Mouse (Mus musculus) adrenal gland, postnatal 25 days (tissue): Measurements from ENCODE around the gene Tmbim1. TPM values are rescaled to one million over a fixed set of nuclear protein-coding genes. Genes with fewer than 3 reads are reported as not detected.

ENCODE experiments used
- DNase-seq: peaks from one replicate; pipeline ENCODE4 v3.0.0; 2021; ENCODE audit warnings: mixed read lengths
- total RNA-seq: library from RNA; stranded (reverse); gene quantifications from 2 replicates; pipeline ENCODE4 v1.2.3, GENCODE M21; 2021

Tmbim1 gene
- total RNA-seq, 1 experiment from 2014 or later: 84.7 TPM

DNA sequence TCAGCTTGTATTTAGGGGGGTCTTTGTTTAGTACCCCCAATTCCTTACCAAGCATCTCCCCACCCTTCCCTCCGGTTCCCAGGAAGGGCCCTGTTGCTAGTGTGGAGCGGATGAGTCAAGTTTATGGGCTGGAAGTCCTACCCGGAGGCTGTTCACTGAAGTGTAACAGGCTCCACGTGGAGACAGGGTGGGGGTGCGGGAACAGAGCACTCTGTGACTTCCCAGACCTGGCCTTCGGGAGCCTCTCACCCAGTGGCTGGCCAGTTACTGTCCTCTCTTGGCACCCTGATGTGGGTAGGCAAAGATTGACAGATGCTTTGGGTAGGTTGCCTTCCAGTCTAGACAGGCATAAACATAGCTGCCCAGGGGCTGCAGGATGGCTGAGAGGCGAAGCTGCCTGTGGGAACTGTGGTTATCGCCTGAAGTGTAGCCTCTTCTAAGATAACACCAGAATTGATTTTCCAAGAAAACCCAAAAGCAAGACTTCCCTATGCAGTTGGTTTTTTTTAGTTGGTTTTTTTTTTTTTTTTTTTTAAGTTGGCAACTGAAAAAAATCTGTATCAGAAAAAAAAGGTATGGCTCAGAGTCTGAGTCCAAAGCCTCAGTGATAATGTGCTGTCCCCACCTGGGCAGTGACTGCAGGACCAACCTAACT is 27.4 kb downstream of the Tmbim1 start:
- DNase-seq: no peak

DNA sequence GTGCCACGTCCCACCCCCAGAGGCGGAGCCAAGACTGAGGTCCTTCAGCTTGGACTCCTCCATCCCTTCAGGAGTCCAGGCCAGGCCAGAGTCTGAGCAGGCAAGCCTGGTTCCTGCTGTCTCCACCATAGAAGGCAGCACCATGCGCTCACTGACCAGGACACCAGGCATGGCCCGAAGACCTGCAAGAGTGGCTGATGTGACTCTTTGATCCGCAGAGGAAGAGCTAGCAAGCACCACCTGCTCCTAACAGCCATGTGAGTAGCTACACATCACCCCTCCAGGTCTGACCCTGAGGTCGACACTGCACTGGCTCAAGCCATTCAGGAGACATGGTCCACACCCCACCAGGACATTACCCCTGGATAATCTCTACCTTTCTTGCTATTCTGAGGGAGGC is 28.4 kb downstream of the Tmbim1 start:
- no peak for DNase-seq

DNA sequence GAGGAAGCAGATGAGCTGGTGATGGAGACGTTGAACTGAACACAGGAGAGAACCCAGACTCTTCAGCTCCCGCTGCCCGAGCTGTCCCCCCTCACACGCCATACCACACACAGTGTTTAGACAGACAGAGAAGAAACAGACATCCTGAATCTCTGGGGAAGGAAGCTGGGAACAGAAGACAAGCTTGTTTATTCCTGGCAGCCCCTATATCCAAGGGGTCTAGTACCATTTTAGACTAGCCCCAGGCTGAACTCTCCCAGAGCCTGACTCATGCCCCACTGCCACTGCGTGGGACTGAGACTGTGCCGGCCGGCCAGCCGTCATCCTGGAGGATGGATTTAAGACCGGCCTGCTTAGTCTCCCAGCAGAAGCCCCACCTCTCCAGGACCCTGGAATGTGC is 30.4 kb downstream of the Tmbim1 start:
- no peak for DNase-seq

DNA sequence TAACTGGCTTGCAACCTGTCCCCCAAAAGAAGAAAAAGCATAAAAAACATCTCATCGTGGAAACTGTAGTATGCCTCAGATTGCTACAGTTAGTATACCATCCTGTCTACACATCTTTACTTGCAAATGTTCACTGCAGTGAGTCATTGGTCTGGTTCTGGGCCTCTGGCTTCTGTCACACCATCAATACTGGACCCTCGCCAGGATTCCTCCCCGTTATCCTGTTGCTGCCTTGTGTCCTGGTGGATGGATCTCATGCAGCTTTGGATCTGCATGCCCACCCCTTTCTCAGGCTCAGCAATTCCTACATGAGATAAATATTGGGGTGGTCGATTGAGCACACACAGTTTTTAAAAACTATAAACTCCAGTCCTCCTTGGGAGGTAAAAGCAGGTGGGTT is 33.8 kb downstream of the Tmbim1 start:
- DNase-seq: no peak

DNA sequence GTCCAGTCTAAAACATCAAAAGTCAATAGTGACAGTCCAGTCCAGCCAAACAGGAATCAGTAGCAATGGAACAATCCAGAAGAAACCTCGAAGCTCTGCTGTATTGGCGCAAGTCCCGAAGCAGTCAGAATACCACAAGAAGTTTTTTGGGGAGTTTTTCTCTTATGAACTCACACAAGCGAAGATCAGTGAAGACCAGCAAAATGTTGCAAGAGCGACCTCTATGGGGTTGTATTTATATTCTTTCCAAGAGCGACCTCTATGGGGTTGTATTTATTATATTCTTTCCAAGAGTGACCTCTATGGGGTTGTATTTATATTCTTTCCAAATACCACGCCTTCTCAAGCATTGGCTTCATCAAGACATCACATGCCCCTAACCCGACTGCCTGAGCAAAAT is 36.7 kb downstream of the Tmbim1 start:
- no peak for DNase-seq

DNA sequence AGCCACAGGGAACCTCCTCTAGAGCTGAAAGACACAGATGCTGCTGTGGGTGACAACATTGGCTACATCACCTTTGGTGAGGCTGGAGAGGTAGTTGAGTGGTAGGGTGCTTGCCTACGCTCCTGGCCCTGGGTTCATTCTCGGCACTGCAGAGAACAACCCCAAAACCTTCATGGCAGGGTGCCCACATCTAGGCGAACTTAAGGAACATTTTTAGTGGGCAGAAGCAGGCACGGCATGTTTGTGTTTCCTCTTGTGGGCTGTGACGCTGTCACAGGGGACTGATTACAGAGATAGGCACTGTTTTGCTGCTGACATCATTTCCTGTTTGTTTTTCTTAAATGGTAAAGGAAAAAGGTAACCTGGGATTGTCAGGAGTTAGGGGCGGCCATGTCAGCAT is 42.9 kb downstream of the Tmbim1 start:
- no peak for DNase-seq

DNA sequence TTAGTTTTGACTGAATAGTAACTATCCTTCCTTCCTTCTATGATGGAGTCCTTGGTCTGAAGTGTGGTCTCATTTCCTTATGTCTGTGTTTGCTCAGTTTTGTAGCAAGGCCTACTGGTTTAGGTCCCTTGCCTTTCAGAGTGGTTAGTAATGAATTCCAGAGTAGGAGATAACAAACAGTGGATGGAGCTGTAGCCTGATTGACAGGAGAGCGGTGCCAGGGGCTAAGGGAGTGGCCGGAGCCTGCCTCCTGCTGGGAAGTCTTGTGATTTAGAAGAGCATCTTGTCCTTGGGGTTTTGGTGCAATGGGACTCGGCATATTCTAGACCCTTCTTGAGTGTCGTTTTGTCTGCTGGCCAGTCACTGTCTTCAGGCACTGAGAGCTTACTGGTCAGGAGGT is 48.6 kb downstream of the Tmbim1 start:
- DNase-seq: no peak

DNA sequence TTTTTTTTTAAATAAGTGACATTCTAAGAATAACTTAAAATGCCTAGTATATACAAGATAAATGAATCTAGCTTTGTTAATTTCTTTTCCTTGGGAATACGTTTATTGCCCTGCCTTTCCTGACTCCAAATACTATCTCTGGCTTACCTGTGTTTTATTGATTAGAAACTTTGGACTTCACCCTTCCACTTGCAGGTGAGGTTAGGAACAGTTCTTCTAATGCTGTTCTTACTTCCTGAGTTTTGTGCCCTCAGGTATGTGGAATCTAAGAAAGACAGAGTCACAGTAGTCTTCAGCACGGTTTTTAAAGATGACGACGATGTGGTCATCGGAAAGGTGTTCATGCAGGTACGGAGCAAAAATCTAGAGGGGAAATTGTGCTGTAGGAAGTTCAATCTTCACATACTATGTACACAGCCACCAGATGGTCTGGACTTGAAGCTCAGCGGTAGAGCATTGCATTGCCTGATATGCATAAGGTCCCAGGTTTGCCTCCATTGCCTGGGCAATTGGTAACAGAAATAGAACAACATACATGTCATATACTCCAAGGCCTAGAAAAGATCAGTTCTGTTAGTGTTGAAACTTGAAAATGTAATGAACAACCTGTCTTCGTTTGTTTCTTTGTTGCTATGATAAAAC is 49.6 kb downstream of the Tmbim1 start:
- DNase-seq: no peak

DNA sequence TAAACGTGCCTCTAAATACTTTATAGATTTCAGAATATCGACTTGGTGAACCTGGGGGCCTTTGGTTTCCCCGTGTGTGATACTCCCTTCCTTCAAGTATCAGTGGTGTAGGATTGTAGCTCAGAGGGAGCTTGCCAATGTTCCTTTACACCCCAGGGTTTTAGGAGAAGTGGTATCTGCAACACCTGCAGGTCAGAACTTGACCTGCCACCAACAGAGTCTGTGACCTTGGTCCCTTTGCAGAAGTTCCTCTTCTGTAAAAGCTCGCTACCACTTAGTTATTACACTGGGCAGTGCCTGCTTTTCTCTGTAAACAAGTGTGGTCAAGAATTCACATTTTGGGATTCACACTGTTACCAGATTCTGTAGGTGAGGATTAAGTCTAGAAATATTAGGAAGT is 55.3 kb downstream of the Tmbim1 start:
- DNase-seq: no peak

DNA sequence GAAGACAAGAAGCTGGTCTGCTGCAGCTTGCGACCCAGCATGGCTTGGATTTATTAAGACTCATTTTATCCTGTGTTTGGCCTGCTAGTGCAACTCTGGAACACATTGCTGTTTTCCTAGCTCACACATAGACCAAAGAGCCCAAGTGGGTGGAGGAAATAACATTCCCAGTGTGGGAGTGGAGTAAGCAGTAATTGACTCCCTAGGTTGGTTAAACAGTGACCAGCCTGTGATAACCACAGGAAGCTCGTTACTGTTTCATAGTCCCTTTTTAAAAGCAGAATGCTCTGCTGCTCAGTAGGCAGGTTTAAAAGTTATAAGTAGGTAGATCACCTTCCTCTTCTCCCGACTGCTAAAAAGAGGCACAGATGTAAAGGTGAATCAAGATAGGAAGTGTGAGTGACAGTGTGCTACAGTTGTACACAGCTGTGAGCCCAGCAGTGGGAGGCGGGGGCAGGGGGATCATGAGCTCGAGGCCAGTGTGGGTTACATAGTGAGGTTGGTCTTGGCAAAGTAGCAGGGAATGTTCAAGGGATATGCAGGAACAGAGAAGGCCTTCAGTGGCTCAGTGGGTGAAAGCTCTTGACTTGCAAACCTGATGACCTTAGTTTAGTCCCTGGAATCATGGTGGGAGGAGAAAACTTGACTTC is 56.0 kb downstream of the Tmbim1 start:
- DNase-seq: no peak

DNA sequence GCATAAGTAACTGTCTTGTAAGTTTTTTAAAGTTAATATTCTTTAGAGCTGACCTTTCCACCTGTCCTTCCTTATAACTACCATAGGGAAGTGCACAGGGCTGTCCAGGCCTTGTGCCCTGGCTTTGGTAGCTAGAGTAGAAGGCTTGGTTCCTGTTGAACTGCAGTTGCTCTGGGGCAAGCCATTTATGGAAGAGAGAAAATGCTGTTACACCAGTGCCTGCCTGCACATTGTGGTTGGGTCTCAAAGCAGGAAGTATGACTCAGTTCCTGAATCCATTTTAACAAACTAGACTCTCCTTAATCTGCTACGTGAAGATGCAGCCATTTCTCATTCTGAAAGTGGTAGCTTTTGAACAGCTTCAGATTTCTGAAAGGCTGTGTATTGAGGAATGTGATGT is 56.6 kb downstream of the Tmbim1 start:
- no peak for DNase-seq

DNA sequence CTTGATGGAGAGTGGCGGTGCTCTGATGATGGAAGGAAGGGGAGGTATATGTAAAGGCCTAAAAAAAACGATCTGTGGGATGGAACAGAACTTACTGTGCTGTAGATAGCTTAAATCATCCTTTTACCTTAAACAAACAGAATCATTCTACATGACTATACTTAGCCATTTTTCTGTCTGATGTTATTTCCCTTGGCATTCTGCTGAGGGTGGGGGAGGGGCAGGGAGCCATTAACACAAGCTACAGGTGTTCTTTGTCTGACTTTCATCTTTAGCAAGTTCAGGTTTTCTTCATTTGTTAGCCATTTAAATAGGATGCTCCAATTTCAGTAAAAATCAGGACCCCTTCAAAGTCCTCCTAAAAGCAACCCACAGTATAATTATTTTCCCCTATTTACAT is 59.9 kb downstream of the Tmbim1 start:
- no peak for DNase-seq

DNA sequence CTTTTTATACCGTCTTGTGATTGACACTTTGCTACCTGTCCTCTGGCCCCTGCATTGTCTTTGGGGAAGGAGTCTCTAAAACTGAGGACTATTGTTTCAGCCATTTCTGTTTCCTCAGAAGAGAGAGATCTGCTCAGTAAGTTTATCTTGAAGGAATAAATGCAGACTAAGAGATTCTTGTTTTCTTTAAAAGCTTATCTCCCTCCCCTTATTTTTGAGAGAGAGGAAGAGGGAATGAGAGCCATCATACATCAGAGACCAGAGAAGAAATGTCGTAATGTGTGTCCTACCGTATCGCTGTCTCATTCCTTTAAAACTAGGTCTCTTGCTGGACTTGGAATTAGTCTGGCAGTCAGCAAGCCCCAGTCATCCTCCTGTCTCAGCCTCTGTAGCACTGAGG is 64.6 kb downstream of the Tmbim1 start:
- DNase-seq: no peak

DNA sequence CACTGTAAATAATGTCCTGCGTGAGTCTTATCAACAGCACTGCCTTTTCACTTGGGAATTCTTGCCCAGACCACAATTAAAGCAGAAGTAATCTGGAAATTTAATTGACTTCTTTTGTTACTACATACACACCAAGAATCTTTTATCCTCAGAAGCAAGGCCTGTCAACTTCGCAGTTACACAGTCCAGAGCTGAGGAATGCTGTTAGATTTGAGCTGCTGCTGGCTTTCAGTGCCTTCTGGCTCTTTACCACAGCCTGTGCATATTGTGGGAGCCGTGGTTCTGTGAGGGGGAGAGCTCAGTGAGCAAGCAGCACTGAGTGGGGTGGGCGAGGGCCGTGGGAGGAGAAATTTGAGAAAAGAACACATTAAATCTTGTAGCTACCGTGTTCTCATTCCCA is 65.1 kb downstream of the Tmbim1 start:
- no peak for DNase-seq

DNA sequence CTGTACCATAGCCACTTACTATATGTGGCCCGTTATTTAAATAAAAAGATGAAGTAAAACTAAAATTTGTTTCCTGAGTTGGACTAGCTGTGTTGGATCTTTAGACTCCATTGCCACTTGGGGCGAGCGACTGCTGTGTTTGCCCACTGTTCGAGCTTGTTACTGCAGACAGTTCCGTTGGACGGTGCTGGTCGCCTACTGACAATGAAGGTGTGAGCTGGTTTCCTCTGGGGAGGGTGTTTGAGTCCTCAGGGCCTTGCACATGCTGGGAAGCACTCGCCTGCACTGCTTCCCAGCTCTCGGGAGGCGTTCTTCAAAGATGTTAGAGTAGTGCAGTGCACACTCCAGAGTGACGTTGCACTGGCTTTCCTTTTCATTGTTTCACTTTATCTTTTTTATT is 65.8 kb downstream of the Tmbim1 start:
- no peak for DNase-seq

DNA sequence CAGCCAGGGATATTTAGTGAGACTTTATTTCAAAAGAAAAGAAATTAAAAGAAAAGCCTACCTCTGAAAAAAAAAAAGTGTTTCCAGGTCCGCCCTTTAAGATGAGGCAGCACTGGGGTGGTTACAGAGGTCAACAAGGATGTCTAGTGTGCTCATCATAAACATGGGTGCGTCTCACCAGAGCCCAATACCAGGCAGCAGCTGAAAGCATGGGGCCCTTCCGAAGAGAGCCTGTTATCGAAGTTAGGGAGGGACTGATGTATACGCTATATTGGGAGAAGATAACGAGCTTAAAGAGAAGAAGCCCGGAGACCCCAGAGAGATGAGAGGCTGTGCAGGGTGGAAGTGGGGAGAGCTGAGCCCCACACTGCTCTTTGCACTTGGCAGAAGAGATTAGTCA is 66.3 kb downstream of the Tmbim1 start:
- no peak for DNase-seq

Other genes with a start within 250 kb of the Tmbim1 start
- gene Tns1, start 181.2 kb downstream of the Tmbim1 start, total RNA-seq: 270 and 436 TPM in 2 replicates
- 2.2 and 2.3 TPM in 2 replicates for gene Rufy4, start 180.1 kb downstream of the Tmbim1 start, total RNA-seq
- not detected in 2 replicates for gene Cxcr2, start 151.6 kb downstream of the Tmbim1 start, total RNA-seq
- not detected in 2 replicates for gene Cxcr1, start 111.0 kb downstream of the Tmbim1 start, total RNA-seq
- 170 and 172 TPM in 2 replicates for gene Arpc2, start 69.5 kb downstream of the Tmbim1 start, total RNA-seq
- gene Gpbar1, start 27.1 kb downstream of the Tmbim1 start, total RNA-seq: not detected in 2 replicates
- 157 and 183 TPM in 2 replicates for gene Aamp, start 20.9 kb downstream of the Tmbim1 start, total RNA-seq
- 65.2 and 75.9 TPM in 2 replicates for gene Pnkd, start 20.7 kb downstream of the Tmbim1 start, total RNA-seq
- 0.67 TPM in 2 replicates for gene Catip, start 56.5 kb upstream of the Tmbim1 start, total RNA-seq
- gene Slc11a1, start 69.6 kb upstream of the Tmbim1 start, total RNA-seq: 5.8 and 11.4 TPM in 2 replicates
- 168 and 179 TPM in 2 replicates for gene Ctdsp1, start 85.9 kb upstream of the Tmbim1 start, total RNA-seq
- gene Vil1, start 103.8 kb upstream of the Tmbim1 start, total RNA-seq: 1.6 TPM in 2 replicates
- 26.3 and 27.2 TPM in 2 replicates for gene Cnot9, start 200.4 kb upstream of the Tmbim1 start, total RNA-seq
- gene Plcd4, start 237.3 kb upstream of the Tmbim1 start, total RNA-seq: 0.24 and 0.82 TPM in 2 replicates
- 16.5 and 25.3 TPM in 2 replicates for gene Usp37, start 238.7 kb upstream of the Tmbim1 start, total RNA-seq